In the genomic region with DNA sequence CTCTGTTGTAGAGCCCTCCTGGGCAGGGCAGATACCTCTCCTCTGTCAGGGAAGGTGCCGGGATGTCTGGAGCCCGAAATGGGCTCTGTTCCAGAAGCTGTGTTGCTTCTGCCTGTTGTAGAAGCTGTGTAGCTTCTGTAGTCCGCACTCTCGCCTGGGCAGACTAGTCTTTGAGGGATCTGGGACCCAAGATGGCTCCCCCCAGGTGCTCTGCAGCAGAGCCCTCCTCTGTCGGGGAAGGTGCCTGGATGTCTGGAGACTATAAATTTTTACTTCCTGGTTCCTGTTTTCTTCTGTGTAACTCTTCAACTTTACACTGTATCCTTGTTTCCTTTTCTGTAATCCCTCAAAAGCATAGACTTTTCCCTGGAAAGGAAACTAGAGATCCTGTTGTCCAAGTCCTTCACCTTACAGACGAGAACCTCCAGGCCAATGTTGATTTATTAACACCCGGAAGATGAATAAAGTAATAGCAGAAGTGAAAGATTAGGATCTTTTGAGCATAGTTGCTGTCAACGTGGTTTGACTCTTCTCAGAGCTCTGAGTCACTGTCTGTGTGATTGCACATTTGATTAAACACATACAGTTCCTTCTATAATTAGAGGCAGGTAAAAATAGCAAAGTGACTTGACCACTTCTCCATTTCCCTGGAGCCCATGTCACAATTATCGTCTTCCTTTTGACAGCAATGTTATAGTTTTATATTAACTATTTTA, we compare ENCODE assay signal across 11 mouse cellular contexts.
DNase-seq lines count a peak whose midpoint lies in the region; ATAC-seq lines count a peak whose summit lies in the region.
"Had no signal": no experiment of that assay in that cellular context is flagged by ENCODE, and none has a peak within 500 bp of the region (broad histone marks: within the 10 kb centered on the region; RNA-seq: fewer than 3 reads in every experiment).

No protein-coding gene starts in this region.

- no peaks in the 10 kb centered on the region for H3K9me3 ChIP-seq in heart, embryonic 10.5 days
- H3K9me3 ChIP-seq in forebrain, embryonic 14.5 days (replicated peaks; ENCODE audit: control insufficient read depth, low read length) = no peaks in the 10 kb centered on the region
- H3K9me3 ChIP-seq: kidney, embryonic 15.5 days had no signal

- H3K27ac ChIP-seq in heart, embryonic 10.5 days = no peak overlapping the region
- no peak overlapping the region for H3K27ac ChIP-seq in forebrain, embryonic 14.5 days (ENCODE audit: low read depth, low read length)
- H3K27ac ChIP-seq: kidney, embryonic 15.5 days had no signal

- 67% methylated on average over 9 of the region's 9 CpGs for WGBS in heart, embryonic 10.5 days
- WGBS in forebrain, embryonic 14.5 days = 84% methylated on average over 9 of the region's 9 CpGs

- H3K4me3 ChIP-seq in heart, embryonic 10.5 days = no peak overlapping the region
- no peak overlapping the region for H3K4me3 ChIP-seq in forebrain, embryonic 14.5 days (ENCODE audit: low read depth, low read length)
- H3K4me3 ChIP-seq: kidney, embryonic 15.5 days had no signal

- H3K27me3 ChIP-seq in heart, embryonic 10.5 days (ENCODE audit: insufficient read depth, poor library complexity, severe bottlenecking) = no peaks in the 10 kb centered on the region
- H3K27me3 ChIP-seq in forebrain, embryonic 14.5 days (replicated peaks; ENCODE audit: control insufficient read depth, insufficient read depth, low read length) = no peaks in the 10 kb centered on the region
- H3K27me3 ChIP-seq: kidney, embryonic 15.5 days had no signal

- no peaks in the 10 kb centered on the region for H3K4me1 ChIP-seq in heart, embryonic 10.5 days
- no peaks in the 10 kb centered on the region for H3K4me1 ChIP-seq in forebrain, embryonic 14.5 days (ENCODE audit: control insufficient read depth, insufficient read depth, low read length)
- H3K4me1 ChIP-seq: kidney, embryonic 15.5 days had no signal

- H3K36me3 ChIP-seq in heart, embryonic 10.5 days = no peaks in the 10 kb centered on the region
- H3K36me3 ChIP-seq in forebrain, embryonic 14.5 days (ENCODE audit: control insufficient read depth, insufficient read depth, low read length) = no peaks in the 10 kb centered on the region
- H3K36me3 ChIP-seq: kidney, embryonic 15.5 days had no signal

- H3K4me2 ChIP-seq in forebrain, embryonic 14.5 days (ENCODE audit: low read length) = no peak overlapping the region
- H3K4me2 ChIP-seq: kidney, embryonic 15.5 days had no signal

- no peak overlapping the region for H3K9ac ChIP-seq in forebrain, embryonic 14.5 days (ENCODE audit: low read length)
- H3K9ac ChIP-seq: kidney, embryonic 15.5 days had no signal

- peak; percentile 97 to 98 for ATAC-seq in hematopoietic stem cell, adult 5-6 weeks (replicated peaks in 1 of 2; ENCODE audit: insufficient read depth in 1 of 2, low FRiP score in 2 of 2, low TSS enrichment in 1 of 2, low read depth in 1 of 2, poor library complexity in 2 of 2, severe bottlenecking in 2 of 2)
- no peak for ATAC-seq in forebrain, embryonic 14.5 days

- DNase-seq in heart, adult 9 months (ENCODE audit: low spot score in 2 of 2) = peak; percentile 10 to 20
- DNase-seq in heart, embryonic 10.5 days (ENCODE audit: low spot score) = no peak
- peak; percentile 26 for DNase-seq in thymus, postnatal 14 days
- no peak for DNase-seq in thymus, postnatal 36 days
- no peak for DNase-seq in testis, postnatal 10 days (ENCODE audit: low spot score)
- DNase-seq in forebrain, embryonic 14.5 days (ENCODE audit: low spot score) = no peak
- DNase-seq in retina, embryonic 14.5 days (ENCODE audit: low spot score) = no peak
- DNase-seq: cerebellum, adult 11-12 months; right cerebral cortex, postnatal 25 days had no signal

Comparison
In these comparisons a context has a peak if more than half of its experiments do, and no peak if none do; other contexts are left out.
1. DNase-seq: peak in heart, adult 9 months (2 of 2) and thymus, postnatal 14 days (single experiment); none in heart, embryonic 10.5 days (single experiment), thymus, postnatal 36 days (0 of 2), testis, postnatal 10 days (single experiment), forebrain, embryonic 14.5 days (single experiment) and retina, embryonic 14.5 days (single experiment).